Mouse (Mus musculus): ENCODE data around the gene Thrsp.

Gene Thrsp

DNA sequence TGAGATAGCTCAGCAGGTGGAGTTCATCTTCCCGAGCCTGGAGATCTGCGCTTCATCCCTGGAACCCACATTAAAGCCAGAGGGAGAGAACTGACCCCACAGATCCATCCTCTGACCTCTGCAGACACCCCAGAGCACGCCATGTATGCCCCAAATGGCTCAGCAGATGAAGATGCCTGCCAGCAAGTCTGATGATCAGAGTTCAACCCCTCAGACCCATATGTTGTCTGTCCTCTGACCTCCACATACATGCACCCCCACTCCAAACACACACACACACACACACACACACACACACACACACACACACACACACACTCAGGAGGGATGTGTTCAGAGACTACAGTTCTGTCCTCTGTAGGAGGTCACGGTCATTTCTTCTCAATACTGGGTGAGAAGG, 1.1 kb downstream of the Thrsp start:
- DNase-seq (ENCODE audit: low spot score), result no peak

DNA sequence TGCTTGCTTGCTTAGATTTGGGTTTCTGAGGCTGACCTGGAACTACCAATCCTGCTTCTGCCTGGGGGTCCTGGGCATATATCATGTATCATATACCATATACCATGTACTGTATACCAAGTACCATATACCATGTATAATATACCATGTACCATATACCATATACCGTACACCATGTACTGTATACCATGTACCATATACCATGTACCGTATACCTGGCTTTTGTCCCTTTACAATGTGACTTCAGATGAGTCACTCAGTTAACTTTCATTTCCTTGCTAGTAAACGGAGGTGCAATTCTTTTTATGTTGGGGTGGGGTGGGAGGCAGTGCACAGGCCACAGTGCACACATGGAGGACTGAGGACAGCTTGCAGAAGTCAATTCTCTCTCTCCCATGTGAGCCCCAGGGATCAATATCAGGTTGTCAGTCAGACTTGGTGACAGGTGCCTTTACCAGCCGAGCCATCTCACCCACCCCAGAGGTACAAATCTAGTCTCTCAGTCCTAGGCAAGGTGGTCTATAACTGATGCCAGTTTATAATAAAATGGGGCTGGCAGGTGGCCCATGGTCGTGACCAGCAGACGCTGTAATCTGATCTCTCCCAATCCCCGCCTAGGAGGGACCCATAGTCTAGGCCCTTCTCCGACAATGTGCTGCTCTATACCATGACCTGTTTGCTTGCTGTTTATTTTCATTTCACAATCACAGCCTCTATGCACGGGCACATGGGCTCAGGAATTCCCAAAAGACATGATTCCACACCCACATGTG, 2.4 kb downstream of the Thrsp start:
- DNase-seq (ENCODE audit: low spot score), result no peak

DNA sequence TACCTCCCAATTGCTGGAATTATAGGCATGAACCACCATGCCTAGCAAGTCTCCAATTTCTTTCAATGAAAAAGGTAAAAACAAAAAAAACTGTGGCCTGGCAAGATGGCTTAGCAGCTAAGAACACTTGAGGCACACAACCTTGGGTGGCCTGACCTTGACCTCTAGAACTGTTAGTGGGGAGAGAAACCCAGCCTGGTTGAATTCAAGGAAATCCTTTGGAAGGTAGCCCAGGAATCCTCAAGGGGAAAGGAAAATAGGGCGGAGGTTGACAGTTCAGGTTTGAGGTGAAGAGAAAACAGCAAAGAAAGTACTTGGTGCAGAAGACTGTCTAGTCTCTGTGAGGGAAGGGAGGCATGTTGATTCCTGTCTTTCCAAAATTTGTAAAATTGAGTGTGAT, 3.1 kb downstream of the Thrsp start:
- peak; percentile 29 for DNase-seq (ENCODE audit: low spot score)

DNA sequence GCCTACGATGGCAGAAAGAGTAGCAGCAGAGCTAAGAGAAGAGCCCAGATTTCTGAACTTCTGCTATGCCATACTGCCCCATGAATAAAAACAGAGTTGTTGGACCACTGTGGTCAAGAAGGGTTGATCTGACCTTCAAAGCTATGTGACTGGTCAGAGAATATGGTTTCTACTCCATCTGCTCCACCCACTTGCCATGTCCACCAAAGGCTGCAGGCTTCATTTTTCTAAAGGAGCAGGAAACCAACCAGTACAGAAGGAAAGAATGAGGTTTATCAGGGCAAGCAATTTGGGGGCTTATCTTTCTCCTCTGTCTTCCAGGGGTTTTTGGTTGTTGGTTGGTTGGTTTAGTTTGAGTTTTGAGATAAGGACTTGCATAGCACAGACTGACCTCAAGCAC, 3.5 kb downstream of the Thrsp start:
- DNase-seq (ENCODE audit: low spot score), result no peak

DNA sequence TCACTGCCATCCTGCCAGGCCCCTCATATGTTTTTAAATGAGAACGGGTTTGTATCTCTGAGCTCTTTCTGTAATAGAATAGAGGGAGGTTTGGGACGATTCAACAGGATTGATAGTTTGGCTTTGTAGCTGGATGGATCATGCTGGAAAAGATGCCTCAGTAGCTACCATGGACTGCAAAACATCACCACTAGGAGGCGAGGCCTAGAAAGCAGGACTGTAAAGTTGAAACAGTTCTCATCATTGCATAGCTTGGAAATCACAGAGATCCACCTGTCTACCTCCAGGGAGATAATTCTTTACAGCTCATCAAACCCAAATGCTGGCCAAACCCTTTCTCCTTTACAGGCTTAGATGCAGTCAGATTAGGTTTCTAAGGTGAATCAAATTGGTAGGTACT, 6.0 kb downstream of the Thrsp start:
- no peak for DNase-seq (ENCODE audit: low spot score)

DNA sequence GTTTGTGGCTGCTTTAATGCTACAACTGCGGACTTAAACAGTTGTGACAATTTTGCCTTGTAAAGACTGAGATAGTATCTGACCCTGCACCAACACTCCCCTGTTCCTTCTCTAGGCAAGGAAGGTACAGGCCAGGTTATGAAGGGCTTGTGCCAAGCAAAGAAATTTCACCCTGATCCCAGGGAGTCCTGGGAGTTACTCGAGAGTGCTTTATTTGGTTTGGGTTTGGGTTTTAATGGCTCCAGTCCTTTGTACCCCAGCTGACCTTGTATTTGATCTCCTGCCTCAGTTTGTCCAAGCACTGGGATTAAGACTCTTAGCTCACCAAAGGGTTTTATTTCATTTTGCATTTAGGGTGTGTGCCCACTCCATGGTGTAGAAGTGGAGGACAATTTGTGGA, 6.4 kb downstream of the Thrsp start:
- DNase-seq (ENCODE audit: low spot score), result no peak

DNA sequence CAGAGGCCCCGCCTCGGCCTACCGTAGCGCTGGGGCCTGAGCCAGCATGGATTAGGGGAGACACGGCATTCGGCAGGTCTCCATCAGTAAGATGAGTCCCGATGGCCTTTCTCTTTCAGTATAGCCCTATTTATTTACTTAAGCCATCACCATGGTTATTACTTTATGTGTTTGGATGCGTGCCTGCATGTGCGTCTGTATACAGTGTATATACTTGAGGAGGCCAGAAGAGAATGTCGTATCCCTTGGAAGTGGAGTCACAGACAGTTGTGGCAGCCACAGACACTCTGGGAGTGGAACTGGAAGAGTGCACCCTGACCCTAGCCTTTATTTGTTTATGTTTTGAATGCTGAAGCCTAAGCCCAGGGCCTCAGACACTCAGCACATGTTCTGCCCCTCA, 10.4 kb downstream of the Thrsp start:
- DNase-seq (ENCODE audit: low spot score), result no peak

DNA sequence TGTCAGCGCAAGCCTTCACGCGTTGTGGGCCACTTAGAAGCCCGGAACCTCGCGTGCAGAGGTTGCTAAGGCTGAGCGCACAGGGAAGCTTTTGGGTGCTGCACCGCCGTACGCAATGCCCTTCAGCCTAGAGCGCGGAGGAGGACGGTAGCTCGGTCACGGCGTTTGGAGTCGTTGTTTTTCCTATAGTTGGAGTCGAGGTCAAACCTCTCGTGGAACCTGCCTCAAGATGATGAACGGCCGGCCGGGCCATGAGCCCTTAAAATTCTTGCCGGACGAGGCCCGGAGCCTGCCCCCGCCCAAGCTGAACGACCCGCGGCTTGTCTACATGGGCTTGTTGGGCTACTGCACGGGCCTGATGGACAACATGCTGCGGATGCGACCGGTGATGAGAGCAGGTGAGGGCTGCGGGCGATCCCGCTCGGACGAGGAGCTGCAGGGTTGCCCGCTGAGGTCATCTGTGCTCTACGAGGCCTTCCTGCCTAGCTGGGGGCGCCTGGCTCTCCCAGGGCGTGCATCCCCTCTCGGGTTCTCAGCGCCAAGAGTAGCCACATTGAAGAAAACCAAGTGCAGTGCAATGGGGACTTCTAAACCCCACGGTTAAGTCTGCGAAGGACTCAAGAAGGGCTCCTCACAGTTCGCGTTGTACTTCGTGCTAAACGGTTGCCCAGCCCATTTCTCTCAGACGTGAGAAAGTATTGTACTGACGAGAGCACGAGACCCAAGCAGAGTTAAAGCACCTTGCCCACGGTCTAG, 17.4 kb downstream of the Thrsp start, which contains the start of gene Ndufc2:
TSS of gene Ndufc2 (plus strand) at position 44 of the 756 bp plus-strand sequence.
- DNase-seq (ENCODE audit: low spot score), result peak; percentile 73

DNA sequence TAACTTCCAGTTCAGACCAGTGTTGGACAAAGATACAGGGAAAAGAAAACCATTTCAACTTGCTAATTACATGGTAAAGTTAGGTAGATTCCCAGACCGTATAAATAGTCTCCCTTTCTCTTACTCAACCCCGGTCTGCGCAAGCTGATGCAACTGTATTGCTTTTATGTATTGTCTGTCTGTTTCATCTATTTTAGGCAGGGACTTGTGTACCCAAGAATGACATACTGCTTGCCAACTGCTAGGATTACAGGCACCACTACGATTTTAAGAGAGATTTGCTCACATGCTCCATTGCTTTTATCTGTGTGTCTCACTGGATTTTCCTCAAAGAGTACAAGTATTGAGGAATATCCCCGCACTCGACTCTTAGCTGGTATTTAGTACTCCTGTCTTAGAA, 18.6 kb downstream of the Thrsp start:
- no peak for DNase-seq (ENCODE audit: low spot score)

DNA sequence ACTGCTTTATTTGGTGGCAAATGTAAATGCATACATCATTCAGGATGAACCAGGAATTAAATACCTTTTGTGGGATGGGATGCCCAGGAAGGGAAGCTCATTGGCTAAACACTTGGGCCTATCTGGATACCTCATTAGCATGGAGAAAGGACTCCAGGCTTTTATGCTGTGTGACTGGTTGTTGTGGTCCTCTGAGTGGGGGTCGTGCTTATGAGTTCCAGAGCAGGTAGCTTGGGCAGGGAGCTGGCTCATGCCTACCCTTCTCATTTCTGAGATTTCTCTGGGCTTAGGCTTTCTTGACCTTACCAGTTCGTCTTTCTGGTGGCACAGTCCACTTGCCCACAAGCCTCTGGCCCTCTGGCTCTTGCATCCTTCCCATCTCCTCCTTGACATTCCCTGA, 23.2 kb downstream of the Thrsp start:
- DNase-seq (ENCODE audit: low spot score), result no peak

DNA sequence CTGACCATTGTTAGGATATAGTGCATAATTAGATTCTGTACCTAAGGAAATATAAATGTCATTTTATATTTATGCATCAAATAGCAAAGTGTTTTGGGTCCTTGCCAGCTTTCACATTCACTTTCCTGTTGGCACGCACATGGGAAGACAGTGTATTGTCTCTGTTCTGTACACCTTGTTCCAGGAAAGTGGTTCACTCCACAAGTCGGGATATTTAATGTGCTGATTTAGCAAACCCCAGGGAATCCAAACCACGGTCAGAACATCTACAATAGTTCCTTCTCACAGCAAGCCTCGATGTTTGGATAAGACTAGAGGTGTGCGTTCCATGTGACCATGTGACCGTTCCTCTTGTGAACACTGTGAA, 25.5 kb downstream of the Thrsp start:
- DNase-seq (ENCODE audit: low spot score), result peak; percentile 71

DNA sequence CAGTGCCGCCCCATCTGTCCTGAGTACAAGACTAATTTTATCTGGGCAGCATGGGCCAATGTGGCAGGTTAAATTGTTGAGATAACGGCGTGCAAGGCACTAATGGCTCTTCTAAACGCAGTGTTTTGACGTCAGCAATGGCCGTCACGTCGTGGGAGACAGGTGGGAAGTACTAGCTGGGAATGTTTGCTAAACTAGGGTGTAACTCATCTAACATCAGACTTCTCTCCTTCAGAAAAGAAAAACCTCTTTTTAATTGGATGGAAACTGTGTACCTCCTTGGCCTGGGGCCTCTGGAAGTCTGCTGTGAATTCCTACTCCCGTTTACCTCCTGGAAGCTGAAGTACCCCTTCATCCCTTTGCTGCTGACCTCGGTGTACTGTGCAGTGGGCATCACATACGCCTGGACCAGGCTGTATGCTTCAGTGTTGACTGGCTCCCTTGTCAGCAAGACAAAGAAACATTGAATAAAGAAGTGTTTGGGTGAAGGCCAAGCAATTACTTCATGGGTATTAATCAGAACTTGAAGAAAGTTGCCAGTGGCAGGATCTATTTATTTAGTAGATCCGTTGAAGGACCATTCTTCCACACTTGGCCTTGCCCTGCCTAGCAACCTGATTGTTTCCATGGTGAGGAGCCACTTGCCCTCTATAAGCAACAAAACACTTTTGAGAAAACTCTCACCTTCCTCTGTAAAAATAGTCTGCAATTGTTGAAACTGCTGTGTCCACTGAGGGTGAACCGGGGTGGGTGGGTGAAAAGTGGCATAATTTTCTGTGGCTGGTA, 26.0 kb downstream of the Thrsp start:
- DNase-seq (ENCODE audit: low spot score), result peak; percentile 91

DNA sequence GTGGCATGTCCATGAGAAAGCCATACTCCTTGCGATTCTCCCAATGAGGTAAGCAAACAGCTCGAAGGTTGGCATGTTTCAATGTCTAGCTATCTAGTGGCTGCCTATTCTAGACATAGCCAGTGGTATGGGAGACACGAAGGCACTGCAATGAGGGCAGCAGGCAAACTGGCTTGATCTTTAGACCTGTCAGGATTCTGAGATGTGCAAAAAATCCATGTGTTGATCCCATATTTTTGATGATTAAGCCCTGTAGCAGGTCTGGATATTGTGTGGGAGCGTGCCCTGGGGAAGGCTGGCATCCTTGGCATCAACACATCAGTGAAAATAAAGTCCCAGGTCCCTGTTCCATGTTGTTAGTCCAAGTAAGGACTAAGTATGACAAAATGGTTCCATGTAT, 29.0 kb downstream of the Thrsp start:
- no peak for DNase-seq (ENCODE audit: low spot score)

DNA sequence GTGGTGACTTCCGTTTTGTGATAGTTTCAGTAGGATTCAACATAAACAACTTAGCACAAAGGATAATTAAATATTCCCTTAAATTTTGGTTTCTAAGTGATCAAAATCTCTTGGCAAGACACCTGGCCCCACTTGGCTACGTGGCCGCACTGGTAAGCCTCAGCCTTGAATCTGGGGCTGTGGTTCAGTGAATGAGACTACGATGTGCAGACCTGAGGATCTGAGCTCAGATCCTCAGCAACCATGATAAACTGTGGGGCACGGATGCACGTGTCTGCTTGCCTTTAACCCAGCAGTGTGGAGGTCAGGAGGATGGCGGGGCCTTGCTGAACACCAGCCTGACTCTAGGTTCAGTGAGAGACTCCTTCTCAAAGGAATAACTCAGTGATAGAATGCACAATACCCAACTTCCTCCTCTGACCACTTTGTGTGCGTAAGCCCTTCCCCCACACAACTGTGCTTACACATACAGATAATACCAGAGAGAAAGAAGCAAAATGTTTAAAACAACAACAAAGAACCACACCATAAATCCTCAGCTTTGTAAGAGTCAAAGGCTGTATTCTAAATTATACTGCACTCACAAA, 29.9 kb downstream of the Thrsp start:
- DNase-seq (ENCODE audit: low spot score), result no peak

DNA sequence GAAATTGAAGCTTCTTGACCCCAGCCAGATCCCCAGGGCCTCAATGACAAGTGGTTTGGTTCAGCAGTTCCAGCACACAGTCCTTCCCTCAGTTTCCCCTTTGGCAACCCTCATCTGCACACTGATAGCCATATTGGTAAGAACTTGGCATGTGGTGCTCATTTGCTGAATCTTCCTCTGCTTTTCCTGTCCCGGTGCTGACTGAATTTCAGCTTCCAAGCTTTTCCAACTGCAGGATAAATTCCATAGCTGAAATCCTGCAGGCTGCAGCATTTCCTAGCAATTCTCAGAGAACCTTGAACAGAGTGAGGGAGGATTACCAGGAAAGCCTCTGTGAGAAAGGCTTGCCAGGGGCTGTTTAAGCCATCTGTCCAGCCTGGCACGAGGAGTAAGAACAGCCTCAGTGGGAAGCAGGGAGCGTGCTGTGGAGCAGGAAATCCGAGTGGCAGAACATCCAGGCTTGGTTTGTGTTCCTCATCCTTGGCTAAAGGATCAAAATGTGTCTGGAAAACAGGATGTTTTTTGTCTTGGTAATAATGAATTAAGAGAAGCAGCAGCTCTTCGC, 30.6 kb downstream of the Thrsp start:
- DNase-seq (ENCODE audit: low spot score), result no peak

DNA sequence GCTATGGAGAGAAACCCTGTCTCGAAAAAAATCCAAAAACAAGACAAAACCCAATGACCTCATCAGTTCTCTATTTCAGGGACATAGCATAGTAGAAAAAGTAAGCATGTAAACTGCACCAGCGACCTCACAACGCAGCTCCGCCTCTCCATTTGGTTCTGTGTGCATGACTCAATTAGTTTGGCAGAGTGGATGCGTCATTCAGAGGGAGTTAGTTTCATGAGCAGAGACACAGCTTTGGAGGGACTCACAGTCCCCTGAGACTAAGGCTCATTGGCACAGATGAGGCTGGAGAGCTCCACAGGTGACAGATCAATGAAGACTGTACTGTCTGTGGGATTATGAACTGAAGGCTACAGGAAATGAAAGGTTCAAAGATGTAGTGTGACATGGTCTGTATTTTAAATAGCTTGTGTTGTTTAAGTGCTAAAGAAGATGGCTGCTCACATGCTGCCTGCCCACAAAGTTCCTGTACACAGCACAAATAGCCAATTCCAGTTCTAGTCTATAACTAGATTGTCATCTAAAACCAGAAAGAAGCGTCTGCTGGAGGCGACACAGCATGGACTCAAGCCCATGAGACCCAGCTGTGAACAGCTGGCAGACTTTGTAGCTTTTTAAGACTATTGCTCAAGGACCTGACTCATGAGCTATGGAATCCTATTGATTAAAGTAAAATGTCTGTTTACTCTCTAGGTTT, 31.3 kb downstream of the Thrsp start:
- no peak for DNase-seq (ENCODE audit: low spot score)

DNA sequence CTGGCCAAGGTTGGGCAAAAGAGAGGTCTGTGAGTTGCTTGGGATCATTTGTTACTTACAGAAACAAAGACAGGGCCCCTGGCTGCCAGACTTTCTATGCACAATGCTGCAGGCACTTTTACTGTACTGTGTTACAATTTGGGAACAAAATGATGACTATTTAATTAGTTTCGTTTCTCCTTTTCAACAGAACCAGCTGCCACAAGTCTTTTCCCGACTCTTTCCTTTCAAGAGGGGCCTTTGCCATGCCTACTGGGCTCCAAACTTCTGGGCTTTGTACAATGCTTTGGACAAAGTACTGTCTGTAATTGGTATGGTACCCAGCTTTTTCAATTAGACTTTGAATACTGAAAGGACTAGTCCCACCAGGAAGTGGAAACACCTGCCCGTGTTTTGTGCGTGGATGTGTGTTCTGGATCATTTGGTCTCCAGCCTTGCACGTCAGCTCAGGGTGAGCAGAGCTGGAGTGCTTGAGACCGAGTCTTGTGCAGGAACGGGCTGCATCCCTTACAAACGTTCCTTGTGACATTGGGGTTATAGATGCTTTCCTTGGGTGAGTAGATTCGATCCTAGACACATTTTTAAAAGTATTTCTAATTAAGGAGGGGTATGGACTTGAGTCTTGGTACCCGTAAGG, 33.9 kb downstream of the Thrsp start:
- DNase-seq (ENCODE audit: low spot score), result no peak

DNA sequence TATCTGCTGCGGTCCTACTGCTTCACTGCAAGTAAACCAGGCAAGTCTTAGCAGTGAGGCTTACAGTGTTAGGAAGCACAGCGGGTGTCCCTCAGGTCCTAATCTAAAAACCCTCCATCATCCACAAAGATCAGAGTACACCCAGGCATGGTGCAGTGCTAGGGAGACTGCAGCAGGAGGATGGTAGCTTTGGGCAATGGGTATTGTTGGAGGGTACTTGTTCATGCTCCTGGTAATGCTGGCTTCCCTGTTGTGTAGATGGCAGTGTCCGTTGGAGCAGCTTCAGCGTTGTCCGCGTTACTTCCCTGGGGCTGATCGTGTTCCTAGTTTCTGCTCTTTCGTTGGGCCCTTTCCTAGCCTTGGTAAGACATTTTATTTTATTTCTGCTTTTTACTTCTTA, 34.9 kb downstream of the Thrsp start:
- DNase-seq (ENCODE audit: low spot score), result no peak

DNA sequence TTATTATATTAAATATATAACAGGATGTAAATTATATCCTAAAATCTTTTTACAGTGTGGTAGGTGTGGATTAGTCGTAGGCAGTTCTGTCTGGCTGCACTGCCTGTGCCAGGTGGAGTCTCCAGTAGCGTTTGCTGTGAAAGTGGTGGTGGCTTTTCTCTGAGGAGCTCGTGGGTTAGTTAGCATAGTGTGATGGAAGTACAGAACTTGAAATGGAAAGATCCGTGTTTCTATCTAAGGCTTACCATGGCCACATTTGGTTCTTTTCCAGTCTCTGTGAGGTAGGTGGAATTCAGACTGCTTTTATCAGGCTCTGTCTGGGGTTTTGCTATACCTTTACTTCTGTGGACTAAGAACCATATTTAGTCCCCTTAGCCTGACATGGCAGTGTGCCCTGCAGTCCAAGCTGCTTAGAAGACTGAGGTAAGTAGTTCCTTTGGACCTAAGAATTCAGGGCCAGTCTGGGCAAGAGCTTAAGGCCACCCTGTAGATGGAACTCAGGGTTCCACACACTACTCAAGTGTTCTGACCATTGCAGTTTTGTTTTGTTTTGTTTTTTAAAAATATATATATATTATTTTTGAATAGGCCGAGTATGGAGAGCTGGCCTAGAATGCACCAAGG, 36.9 kb downstream of the Thrsp start:
- no peak for DNase-seq (ENCODE audit: low spot score)

DNA sequence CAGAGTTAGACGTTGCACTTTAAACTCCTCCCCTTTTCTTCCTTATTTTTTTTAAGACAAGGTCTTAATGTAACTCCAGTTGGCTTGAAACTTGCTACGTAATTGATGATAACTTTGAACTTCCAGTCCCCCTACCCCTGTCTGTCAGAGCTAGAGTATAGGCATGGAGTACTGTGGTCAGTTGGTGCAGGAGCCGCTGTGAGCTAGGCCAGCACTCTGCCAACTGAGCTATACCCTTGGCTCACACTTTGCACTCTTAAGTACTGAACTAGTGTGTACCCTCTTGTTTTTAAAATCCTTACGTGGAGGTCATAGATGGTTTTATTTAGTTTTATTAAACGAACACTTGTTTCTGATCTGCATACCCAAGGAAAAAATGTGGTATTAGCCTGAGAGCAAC, 38.2 kb downstream of the Thrsp start:
- DNase-seq (ENCODE audit: low spot score), result no peak

DNA sequence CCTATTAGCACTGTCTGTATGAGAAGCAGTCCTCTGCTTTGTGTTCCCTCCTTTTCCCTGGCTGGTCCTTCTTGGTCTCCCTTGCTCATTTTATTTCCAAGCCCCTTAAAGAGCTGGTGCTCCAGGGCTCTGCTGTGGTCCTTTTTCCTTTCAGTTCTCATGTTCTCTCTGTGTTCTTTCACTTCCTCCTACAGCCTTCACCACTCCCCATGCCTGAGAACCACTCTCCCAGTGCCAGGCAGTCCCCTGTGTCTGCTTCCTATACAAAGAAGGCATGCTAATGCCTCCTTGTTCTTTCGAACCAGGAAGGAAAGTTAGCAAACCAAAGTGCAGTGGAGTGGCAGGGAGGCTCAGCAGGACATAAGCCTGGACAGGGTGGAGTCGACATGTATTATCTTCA, 41.6 kb downstream of the Thrsp start:
- DNase-seq (ENCODE audit: low spot score), result no peak

Measured in lung, postnatal 25 days (tissue).